Mouse (Mus musculus) G1E-ER4 (cell line): Measurements from ENCODE around the gene Defb26. TPM values are rescaled to one million over a fixed set of nuclear protein-coding genes. Genes with fewer than 3 reads are reported as not detected.

Experiments used
- GATA1 ChIP-seq: IDR thresholded peaks from one replicate; pipeline ENCODE4 v1.8.0; 2012; ENCODE audit warnings: low read length, inconsistent platforms
- polyA plus RNA-seq: library from polyadenylated mRNA; stranded (reverse); fragments of >175 nt; gene quantifications from 2 replicates; pipeline ENCODE4 v1.2.3, GENCODE M21; 2012

Gene Defb26
- polyA plus RNA-seq, 1 experiment = not detected

DNA sequence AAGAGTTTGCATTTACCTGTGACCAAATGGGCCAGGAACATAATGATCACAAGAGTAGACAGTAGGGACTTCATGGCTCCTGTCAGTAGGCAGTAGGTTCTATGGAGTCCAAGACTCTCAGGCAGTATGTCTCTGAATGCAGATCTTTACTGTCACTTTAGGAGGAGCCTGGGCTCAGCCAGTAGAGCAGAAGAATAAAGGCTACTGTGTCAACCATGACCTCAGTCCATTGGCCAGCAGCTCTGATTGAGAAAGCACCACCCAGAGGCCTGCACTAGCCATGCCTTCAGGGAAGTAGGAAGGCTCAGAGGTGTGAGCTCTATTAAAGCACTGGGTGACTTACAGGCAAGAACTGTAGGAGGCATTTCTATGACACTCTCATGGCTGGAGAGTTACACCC is 21.5 kb downstream of the Defb26 start, which contains the start of gene Defb22:
Defb22 (minus strand) TSS at position 101 of the 400 bp plus-strand sequence.
- TF ChIP-seq GATA1 = no peak

DNA sequence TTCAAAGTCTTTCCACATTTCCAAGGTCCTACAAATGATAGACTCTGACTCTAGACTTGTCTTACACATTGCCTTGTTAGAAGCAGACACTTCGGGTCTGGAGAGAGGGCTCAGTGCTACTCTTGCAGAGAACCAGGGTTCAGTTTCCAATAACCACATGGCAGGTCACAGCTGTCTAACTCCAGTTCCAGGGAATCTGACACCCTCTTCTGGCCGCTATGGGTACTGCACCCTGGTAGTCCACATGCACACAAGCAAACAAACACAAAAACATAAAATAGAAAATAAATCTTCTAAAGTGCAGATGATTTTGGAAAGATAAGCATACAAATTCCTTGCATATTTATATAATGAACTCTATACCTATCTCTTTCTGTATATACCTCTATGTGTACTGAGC is 24.5 kb downstream of the Defb26 start:
- TF ChIP-seq GATA1 = no peak

DNA sequence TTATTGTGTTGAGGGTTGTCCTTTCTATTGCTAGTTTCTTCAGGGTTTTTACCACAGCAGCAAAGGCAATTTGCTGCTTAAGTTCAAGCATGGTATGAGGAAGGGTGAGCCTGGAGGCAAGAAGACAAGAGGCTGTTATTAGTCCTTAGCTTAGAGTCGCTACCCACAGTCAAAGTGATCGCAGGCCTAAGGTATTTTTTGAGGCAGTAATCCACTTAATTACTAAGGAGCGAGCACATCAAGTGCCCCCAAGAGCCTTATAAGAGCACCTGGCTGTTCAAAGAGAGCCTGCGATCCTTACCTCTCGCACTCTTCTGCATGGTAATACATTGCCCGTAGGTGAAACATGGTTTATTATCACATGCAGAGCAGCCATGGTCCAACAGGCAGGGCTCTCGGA is 29.8 kb downstream of the Defb26 start:
- no peak for TF ChIP-seq GATA1

- TF ChIP-seq GATA1 = no peak
Observed at GRCm38 (mm10) chr2:152480881-152481280, 30.6 kb downstream of the Defb26 start.

DNA sequence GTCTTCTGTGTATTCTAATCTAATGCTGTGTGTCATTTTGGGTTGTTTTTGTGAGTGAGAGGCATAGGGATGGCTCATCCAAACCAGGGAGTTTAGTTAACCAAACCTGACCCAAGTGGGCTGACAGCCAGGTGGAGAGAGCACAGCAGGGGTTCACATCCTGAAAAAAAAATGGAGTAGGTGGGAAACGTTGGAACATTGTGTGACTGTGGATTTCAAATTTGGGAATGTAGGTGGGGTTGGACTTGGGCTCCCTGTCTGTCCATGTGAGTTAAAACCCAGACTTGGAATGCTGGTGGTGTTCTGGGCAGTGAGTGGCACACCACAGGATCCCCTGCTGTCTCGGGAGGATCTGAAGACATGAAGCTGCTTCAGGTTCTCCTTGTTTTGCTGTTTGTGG is 34.7 kb downstream of the Defb26 start, which contains the start of gene Defb20:
Defb20 (plus strand) TSS at position 301 of the 400 bp plus-strand sequence.
- no peak for TF ChIP-seq GATA1

- no peak for TF ChIP-seq GATA1
Observed at GRCm38 (mm10) chr2:152472434-152472833, 39.1 kb downstream of the Defb26 start.

DNA sequence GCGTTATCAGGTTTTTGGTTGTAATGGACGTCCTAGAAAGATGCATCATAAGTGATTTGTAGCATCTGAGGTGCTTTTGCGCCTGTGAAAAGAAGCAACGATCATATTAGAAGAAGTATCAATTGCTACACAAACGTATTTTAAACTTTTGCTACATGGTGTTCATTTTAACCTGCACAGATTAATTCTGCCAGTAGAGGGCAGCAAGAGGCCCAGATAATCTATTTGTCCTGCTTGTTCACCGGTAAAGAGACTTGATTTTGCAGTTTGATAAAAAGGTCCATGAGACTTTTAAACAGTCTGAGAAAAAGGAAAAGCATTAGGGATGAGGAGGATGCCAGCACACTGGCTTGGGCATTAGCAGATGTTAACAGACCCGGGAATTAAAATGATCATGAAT is 40.5 kb downstream of the Defb26 start:
- no peak for TF ChIP-seq GATA1

DNA sequence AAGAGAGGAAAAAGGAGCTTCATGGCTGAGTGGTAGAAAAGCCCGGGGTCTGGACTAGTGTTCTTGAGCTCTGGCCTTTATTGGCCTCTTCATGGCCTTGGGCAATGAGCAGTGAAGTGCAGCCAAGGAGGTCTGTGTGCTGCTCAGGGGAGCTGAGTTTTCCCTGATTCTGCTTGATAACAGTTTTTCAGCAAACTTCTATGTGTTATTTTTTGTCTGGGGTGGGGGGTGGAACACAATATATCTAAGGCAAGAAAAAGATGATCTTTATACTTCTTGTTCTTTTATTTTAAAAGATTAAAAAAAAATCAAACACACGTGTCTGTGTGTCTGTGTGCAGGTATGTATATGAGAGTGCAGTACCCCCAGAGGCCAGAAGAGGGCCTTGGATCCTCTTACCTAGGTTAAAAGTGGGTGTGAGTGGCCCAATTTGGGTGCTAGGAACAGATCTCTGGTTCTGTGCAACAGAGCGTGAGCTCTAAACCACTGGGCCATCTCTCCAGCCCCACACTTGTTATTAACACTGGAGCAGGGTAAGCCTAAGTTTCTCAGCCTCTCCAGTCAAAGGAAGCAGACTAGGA is 46.8 kb downstream of the Defb26 start, which contains the start of gene Defb23:
Defb23 (minus strand) TSS at position 51 of the 581 bp plus-strand sequence.
- no peak for TF ChIP-seq GATA1

GRCm38 (mm10) chr2:152459241-152459640 is 52.3 kb downstream of the Defb26 start:
- TF ChIP-seq GATA1 = no peak

Other genes starting within 250 kb of the Defb26 start
- 15.5 and 17.7 TPM in 2 replicates for gene Tbc1d20, start 217.9 kb downstream of the Defb26 start, polyA plus RNA-seq
- gene Rbck1, start 179.0 kb downstream of the Defb26 start, polyA plus RNA-seq = 246 and 263 TPM in 2 replicates
- gene Trib3, start 167.7 kb downstream of the Defb26 start, polyA plus RNA-seq = 31.8 and 47.3 TPM in 2 replicates
- gene Nrsn2, start 135.1 kb downstream of the Defb26 start, polyA plus RNA-seq = not detected in 2 replicates
- 55.7 and 57.5 TPM in 2 replicates for gene Sox12, start 113.6 kb downstream of the Defb26 start, polyA plus RNA-seq
- 23.4 and 24.1 TPM in 2 replicates for gene Zcchc3, start 96.7 kb downstream of the Defb26 start, polyA plus RNA-seq
- gene 6820408C15Rik, start 96.1 kb downstream of the Defb26 start, polyA plus RNA-seq = 0.06 and 0.08 TPM in 2 replicates
- not detected in 2 replicates for gene Defb23, start 47.1 kb downstream of the Defb26 start, polyA plus RNA-seq
- not detected in 2 replicates for gene Defb20, start 34.6 kb downstream of the Defb26 start, polyA plus RNA-seq
- gene Defb22, start 21.6 kb downstream of the Defb26 start, polyA plus RNA-seq = not detected in 2 replicates
- not detected in 2 replicates for gene Defb28, start 6.6 kb upstream of the Defb26 start, polyA plus RNA-seq
- gene Defb29, start 28.4 kb upstream of the Defb26 start, polyA plus RNA-seq = not detected in 2 replicates
- gene Gm17416, start 57.6 kb upstream of the Defb26 start, polyA plus RNA-seq = not detected in 2 replicates
- not detected in 2 replicates for gene Defb21, start 61.1 kb upstream of the Defb26 start, polyA plus RNA-seq
- not detected in 2 replicates for gene Defb19, start 68.6 kb upstream of the Defb26 start, polyA plus RNA-seq
- gene Defb45, start 87.7 kb upstream of the Defb26 start, polyA plus RNA-seq = not detected in 2 replicates
- not detected in 2 replicates for gene Defb36, start 92.6 kb upstream of the Defb26 start, polyA plus RNA-seq
- gene Defb25, start 111.4 kb upstream of the Defb26 start, polyA plus RNA-seq = not detected in 2 replicates
- not detected in 2 replicates for gene Rem1, start 115.3 kb upstream of the Defb26 start, polyA plus RNA-seq
- gene H13, start 157.8 kb upstream of the Defb26 start, polyA plus RNA-seq = 60.8 and 72.1 TPM in 2 replicates
- gene Mcts2, start 175.3 kb upstream of the Defb26 start, polyA plus RNA-seq = 1.6 and 2.6 TPM in 2 replicates
- 53.4 and 64.9 TPM in 2 replicates for gene Id1, start 224.6 kb upstream of the Defb26 start, polyA plus RNA-seq
- not detected in 2 replicates for gene Cox4i2, start 242.5 kb upstream of the Defb26 start, polyA plus RNA-seq